Mouse (Mus musculus) ES-Bruce4 (cell line): ENCODE results near the gene Tmc6.

Experiments
- CTCF ChIP-seq: IDR thresholded peaks from one replicate; pipeline ENCODE4 v1.8.1; 2011; ENCODE audit warnings: low read depth, low read length
- POLR2A ChIP-seq: IDR thresholded peaks from one replicate; pipeline ENCODE4 v1.8.1; 2011; ENCODE audit warnings: low read length; ENCODE audit not compliant: insufficient read depth

DNA sequence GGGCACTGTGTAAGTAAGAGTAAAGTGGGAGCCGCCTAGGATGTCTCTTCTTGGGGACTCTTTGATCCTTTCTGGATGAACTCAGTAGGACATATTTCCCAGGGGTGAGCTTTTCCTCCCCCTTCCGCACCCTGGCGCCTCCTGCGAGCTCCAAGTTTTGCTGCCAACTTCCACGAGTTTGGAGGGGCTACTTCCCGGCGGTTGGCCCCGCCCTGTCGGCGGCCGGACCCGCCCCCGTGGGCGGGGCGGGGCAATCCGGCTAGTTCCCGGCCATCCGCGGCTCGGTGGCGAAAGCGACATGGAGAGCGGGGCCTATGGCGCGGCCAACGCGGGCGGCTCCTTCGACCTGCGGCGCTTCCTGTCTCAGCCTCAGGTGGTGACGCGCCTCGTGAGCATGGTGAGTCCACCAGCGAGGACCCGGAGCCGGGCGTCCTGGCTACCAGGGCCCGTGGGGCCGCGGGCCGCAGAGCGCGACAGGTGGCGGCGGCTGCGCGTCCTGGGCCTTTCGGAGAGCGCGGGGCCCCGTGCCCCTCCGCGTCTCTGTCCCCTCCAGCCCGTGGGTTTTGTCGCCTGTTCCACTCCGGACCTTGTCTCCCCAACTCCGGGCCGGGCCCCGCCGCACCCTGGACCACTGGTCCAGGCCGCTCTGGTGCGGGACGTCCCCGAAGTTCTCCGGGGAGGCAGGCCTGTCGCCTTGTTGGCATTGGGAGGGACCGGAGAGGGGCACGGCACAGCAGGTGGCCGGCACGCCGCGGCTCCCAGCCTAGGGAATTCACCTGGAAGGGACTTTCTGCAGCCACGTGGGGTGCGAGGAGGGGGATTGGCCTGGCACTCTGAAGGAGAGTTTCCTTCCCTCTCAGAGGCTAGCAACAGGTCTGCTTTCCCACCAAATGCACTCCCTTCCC lies 27.7 kb upstream of the Tmc6 start, which contains the start of the genes Gm20708 and Syngr2:
- TF ChIP-seq POLR2A (peak; percentile 11), CTCF (no peak)
